Mouse (Mus musculus) neutrophil, adult 83 days (primary cell): ENCODE results near the gene Pcgf6. TPM values are rescaled to one million over a fixed set of nuclear protein-coding genes. Genes with fewer than 3 reads are reported as not detected.

ENCODE experiments used
- total RNA-seq, 2 experiments: library from RNA; stranded (reverse); gene quantifications; one replicate each; pipeline ENCODE4 v1.2.4; 2023

Pcgf6 gene
- 1 to 10 TPM; 1.9 to 3.6 TPM for total RNA-seq

DNA sequence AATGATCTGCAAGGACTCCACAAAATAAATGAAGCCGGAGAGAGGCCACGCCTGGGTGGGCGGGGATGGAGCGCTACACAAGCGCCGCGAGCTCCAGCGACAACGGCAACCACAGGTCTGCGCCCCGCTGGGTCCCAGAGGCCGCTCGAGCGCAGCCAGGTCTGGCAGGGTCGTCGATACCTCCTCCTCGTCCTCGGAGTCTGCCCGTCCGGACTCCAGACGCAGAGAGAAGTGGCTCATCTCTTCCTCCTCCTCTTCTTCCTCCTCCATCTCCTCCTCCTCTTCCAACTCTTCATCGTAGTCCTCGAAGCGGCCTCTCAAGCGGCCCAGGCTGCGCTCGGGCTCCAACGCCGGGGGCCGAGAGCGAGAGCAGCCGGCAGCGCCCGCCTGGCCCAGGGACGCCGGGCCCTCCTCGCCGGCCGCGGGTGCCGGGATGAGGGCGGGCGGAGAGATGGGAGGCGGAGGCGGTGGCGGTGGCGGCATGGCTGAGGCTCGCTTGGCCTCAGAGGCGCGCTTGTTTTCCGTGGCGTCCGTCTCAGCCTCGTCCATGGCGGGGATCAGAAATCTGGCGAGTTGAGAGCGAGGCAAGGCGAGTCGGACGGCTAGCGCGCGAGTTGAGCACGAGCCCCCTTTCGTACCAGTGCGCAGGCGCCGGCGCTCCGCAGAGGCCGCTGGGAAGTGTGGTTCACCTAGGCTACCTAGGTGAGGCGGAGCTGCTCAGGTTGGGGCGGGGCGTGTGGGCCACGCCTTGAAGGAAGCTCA is at the start of gene Pcgf6:
TSS of gene Pcgf6 (minus strand) at position 636 of the 762 bp plus-strand sequence.

DNA sequence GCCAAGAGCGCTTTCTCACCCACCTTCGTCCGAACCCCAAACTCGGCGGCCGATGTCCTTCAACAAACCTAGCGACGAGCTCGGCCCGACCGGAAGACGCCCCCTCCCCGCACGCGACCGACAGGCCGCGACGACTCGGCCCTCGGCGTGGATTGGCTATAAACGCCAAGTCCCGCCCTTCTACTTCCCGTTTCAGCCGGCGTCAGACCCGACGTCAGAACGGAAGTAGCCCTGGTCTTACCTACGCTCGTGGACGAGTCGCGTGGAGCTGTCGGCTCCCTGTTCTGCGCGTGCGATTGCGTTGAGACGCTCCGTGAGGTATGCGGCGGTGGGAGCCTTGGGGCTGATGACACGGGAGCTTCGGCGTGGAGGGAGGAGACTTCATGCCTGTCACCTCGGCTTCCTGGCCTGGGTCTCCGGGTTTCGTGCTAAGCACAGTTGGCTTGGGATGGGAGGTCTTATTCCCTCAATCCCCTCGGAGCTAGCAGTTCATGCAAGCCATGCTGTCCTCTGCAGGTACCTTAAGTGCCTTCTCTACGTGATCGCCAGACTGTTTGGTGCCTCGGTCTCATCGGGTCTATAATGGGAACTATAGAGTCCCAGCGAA is 39.9 kb upstream of the Pcgf6 start, which contains the start of the genes Usmg5 and Pdcd11:
TSS of gene Usmg5 (minus strand) at position 98 of the 607 bp plus-strand sequence.
TSS of gene Pdcd11 (plus strand) at position 219 of the 607 bp plus-strand sequence.

DNA sequence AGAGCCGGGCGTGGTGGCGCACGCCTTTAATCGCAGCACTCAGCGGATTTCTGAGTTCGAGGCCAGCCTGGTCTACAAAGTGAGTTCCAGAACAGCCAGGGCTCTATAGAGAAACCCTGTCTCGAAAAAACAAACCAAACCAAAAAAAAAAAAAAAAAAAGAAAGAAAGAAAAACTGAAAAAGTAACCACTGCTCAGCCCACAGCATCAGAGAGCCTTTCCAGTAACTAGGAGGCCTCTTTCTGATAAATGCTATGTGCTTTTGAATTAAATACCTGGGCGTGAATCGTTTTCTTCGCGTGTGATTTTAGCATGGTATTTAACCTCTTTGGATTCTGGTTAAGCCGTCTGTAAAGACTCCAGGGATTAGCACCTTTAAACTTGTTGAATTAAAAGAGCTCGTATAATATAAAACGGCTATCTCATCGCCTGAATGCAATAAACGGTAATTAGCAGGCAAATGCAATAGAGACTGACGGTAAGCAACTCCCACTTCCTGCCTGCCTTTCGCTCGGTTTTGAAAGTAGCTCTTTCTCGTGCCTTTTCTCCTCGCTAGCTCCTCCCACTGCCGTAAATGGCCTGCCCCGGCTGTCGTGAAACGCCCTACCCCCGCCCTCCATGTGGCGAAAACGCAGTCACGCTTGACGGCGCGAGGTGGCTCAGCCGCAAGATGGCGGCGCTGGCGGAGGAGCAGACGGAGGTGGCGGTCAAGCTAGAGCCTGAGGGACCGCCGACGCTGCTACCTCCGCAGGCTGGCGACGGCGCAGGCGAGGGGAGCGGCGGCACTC is 16.6 kb upstream of the Pcgf6 start, which contains the start of gene Taf5:
TSS of gene Taf5 (plus strand) at position 651 of the 787 bp plus-strand sequence.

DNA sequence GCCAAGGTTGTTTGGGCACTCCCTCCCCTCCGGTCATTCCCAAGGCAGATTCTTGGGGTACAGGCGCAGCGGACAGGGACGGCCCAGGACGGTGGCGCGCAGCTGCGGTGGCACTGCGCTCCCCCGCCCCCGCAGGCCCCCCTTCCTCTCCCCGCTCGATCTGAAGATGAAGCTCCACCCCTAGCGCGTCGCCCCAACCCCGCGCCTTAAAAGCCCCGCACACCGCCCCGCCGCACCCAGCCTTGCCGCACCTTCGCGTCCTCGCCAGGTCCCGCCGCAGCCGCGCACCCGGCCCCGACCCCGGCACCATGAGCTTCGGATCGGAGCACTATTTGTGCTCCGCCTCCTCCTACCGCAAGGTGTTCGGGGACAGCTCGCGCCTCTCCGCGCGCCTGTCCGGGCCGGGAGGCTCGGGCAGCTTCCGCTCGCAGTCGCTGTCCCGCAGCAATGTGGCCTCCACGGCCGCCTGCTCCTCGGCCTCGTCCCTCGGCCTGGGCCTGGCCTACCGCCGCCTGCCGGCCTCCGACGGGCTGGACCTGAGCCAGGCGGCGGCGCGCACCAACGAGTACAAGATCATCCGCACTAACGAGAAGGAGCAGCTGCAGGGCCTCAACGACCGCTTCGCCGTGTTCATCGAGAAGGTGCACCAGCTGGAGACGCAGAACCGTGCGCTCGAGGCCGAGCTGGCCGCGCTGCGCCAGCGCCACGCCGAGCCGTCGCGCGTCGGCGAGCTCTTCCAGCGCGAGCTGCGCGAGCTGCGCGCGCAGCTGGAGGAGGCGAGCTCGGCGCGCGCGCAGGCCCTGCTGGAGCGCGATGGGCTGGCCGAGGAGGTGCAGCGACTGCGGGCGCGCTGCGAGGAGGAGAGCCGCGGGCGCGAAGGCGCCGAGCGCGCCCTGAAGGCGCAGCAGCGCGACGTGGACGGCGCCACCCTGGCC is 36.0 kb downstream of the Pcgf6 start, which contains the start of the genes Ina and Nt5c2:
TSS of gene Ina (plus strand) at position 252 of the 935 bp plus-strand sequence.
TSS of gene Nt5c2 (minus strand) at position 707 of the 935 bp plus-strand sequence.

Other genes starting within 250 kb of the Pcgf6 start
- gene Ina, start 36.2 kb downstream of the Pcgf6 start, total RNA-seq: not detected
- 10 to 100 TPM; 72.1 to 81.9 TPM for gene Nt5c2, start 35.8 kb downstream of the Pcgf6 start, total RNA-seq
- gene Taf5, start 16.8 kb upstream of the Pcgf6 start, total RNA-seq: 10 to 100 TPM in 1 of 2 experiments, 1 to 10 TPM in 1; 9.1 to 10.7 TPM
- gene Usmg5, start 39.7 kb upstream of the Pcgf6 start, total RNA-seq: 100 to 1,000 TPM; 128 to 143 TPM
- gene Pdcd11, start 39.9 kb upstream of the Pcgf6 start, total RNA-seq: 1 to 10 TPM; 9.6 to 10.0 TPM
- 10 to 100 TPM; 12.5 to 16.8 TPM for gene Calhm2, start 87.4 kb upstream of the Pcgf6 start, total RNA-seq
- gene Calhm1, start 93.3 kb upstream of the Pcgf6 start, total RNA-seq: not detected
- not detected for gene Calhm3, start 106.9 kb upstream of the Pcgf6 start, total RNA-seq
- under 1 TPM in 1 of 2 experiments, not detected in 1; 0.09 TPM for gene Neurl1a, start 127.9 kb upstream of the Pcgf6 start, total RNA-seq